Mouse (Mus musculus): ENCODE results near the gene Igf1r. TPM values are rescaled to one million over a fixed set of nuclear protein-coding genes. Genes with fewer than 3 reads are reported as not detected.
A peak's percentile ranks its signal among the peaks of the same experiment; 100 is the strongest.

The Igf1r gene
- 26.8 and 28.5 TPM in 2 replicates for polyA plus RNA-seq (2015; fragmentation: Nextera tagmentation; extraction: Ambion mirVana)

DNA sequence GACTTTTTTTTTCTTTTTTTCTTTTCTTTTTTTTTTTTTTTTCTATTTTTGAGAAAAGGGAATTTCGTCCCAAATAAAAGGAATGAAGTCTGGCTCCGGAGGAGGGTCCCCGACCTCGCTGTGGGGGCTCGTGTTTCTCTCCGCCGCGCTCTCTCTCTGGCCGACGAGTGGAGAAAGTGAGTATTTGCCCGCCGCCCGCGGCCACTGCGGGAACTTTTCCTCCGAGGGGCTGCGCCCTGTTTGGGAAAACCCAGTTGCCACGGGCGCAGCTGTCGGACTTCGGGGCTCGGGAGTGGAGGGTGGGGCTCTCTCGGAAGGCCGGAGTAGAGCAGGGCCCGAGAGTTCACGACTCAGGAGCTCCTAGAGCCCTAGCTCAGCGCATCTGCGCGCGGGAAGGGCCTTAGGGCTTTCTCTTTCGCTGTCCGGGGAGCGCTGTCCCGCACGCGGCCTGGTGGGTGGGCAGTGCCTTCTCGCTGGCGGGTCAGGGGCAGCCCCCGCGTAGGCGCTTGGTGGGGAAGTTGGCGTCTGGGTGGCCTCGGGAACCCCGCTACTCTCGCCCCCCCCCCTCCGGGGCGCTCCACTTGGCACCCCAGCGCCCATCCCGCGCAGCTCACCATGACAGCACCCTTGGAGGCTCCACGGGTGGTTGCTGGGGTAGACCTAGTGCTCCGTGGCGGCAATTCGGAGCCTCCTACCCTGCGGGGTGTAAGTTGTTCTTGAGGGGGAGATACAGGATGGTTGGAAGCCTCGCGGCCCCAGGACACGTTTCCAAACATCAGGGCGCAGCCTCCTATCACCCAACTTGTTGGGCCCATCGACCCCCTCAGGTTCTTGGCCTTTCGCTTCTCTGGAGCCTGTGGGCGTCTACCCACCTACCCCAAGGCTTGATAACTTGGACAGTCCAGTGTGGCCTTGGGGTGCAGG is at the start of gene Igf1r:
Gene Igf1r, plus strand, starts transcription at position 51 of the 924 bp plus-strand sequence.
- no peaks in the 10 kb centered on the region for H3K27me3 ChIP-seq
- H3K9me3 ChIP-seq = no peaks in the 10 kb centered on the region
- under 1% methylated on average over 62 of the region's 62 CpGs for WGBS

DNA sequence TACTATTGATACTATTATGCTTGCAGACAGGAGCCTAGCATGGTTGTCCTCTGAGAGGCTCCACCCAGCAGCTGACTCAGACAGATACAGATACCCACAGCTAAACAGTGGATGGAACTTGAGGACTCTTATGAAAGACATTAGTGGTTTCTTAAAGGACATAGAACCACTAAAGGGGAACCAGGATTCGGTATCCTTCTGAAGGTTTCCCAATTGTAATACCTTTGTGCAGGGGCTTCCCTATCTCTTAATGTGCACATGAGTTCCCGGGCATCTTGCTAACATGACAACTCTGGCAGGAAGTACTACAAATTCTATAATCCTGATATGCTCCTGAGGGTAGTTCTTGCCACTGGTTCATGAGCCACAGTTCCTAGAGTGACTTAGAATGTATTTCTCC is 46.3 kb upstream of the Igf1r start:
- Histone ChIP-seq H3K36me3 (no peaks in the 10 kb centered on the region), H3K27ac (replicated peaks) (no peak overlapping the region), H3K27me3 (no peaks in the 10 kb centered on the region), H3K9me3 (no peaks in the 10 kb centered on the region), H3K4me2 (replicated peaks) (no peak overlapping the region), H3K4me1 (peaks cover 6% of the 10 kb centered on the region), H3K9ac (replicated peaks) (no peak overlapping the region), H3K4me3 (no peak overlapping the region)
- no peak for ATAC-seq (replicated peaks)
- 89% methylated on average over 2 of the region's 2 CpGs for WGBS

More for the DNA sequence above, at the start of gene Igf1r:
- Histone ChIP-seq H3K4me1 (peaks cover 37% of the 10 kb centered on the region), H3K4me3 (peak within 1 kb of the TSS; percentile 53), H3K36me3 (no peaks in the 10 kb centered on the region), H3K27ac (replicated peaks) (peak within 1 kb of the TSS; percentile 100), H3K4me2 (replicated peaks) (peak within 1 kb of the TSS; percentile 96), H3K9ac (replicated peaks) (peak within 1 kb of the TSS; percentile 95)
- no peak for ATAC-seq (replicated peaks)

DNA sequence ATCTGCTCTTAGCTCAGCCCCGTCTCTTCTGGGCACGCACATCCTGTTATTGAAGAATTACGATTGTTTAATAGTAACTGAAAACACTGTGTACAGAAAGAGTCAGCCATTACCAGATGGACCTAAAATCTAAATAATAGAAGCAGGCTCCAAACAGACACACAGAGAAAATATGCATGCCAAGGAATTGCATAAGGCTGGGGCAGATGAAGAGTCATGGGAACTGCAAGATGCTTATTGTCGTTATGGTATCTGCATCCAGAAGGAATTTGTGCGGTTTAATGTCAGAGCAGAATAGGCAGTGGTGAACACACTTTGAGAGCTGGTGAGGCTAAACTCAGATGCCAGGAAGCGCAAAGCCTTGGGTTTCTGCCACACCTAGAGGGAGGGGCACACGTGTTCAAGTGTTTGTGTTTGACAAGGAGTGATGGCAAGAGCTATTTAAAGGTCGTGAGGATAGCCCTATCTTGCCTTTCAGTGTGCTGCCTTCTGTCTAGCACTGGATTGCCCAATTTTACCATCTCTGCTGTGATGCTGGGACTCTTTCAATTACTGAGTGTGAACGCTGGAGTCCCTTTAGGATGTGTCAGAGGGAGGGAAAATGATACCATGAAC is 44.7 kb upstream of the Igf1r start:
- Histone ChIP-seq H3K9me3 (no peaks in the 10 kb centered on the region), H3K9ac (replicated peaks) (no peak overlapping the region), H3K36me3 (no peaks in the 10 kb centered on the region), H3K27me3 (no peaks in the 10 kb centered on the region), H3K27ac (replicated peaks) (no peak overlapping the region), H3K4me2 (replicated peaks) (no peak overlapping the region), H3K4me1 (peaks cover 6% of the 10 kb centered on the region), H3K4me3 (no peak overlapping the region)
- 76% methylated on average over 9 of the region's 9 CpGs for WGBS
- no peak for ATAC-seq (replicated peaks)

DNA sequence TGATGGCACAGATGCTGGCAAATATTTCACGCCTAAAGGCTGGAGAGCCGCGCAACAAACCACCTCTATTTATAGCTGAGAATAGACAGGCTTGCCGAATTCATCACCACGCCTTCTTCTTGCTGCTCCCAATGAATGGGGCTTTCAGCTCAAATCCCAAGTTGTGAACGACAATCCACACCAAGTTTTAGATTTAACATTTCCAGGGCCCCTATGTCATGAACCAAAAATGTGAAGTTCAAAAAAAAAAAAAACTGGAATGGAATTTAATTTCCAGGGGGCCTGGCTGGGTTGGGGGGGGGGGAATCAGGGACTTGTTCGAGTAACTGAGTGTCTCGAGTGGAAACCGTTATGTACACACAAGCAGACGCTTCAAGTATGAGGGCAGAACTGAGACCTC is 42.1 kb upstream of the Igf1r start:
- peak; percentile 77 for ATAC-seq (replicated peaks)
- Histone ChIP-seq H3K9ac (replicated peaks) (no peak overlapping the region), H3K36me3 (no peaks in the 10 kb centered on the region), H3K9me3 (no peaks in the 10 kb centered on the region), H3K4me1 (peaks cover 6% of the 10 kb centered on the region), H3K27me3 (no peaks in the 10 kb centered on the region), H3K4me2 (replicated peaks) (peak overlapping the region; percentile 30), H3K4me3 (peak overlapping the region; percentile 16), H3K27ac (replicated peaks) (no peak overlapping the region; the same call in 1 of the 2 replicates)
- WGBS = 8% methylated on average over 10 of the region's 10 CpGs

DNA sequence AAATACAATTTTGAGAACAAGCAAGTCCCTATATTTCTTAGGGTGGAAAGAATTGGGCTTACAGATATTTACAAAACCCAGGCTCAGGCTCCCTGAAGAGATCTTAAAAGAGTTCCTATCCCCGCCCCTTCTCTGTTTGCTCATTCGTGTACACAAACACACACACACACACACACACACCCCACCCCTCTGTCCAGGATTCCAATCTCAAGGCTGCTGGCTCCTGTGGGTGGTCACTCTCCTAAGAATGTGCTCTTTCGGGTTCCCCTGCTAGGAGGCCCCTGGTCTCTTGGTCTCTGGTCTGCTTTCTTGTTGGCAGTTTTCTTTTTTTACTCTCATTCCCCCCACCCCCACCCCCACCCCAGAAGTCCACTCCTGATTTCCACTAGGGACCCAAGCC is 41.7 kb upstream of the Igf1r start:
- 10% methylated on average over 3 of the region's 3 CpGs for WGBS
- ATAC-seq (replicated peaks) = peak; percentile 61
- H3K27ac ChIP-seq (replicated peaks) = no peak overlapping the region

DNA sequence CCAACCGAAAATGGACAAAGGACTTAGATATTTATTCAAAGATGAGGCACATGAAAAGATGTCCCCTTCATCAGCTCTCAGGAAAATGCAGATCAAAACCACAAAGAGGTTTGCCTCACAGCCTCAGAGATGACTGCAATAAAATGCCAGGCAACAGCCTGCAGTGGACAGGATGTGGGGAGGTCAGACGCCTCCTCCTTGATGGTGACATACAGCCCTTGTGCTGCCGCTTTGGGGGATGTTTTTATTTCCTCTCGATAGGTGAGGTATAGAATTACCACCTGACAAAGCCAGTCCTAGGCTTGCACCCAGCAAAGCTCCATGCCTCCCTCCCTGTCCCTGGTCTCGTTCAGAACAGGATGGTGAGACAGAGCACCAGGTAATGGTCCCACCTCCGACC is 40.8 kb upstream of the Igf1r start:
- no peaks in the 10 kb centered on the region for H3K9me3 ChIP-seq
- peaks cover 6% of the 10 kb centered on the region for H3K4me1 ChIP-seq
- H3K36me3 ChIP-seq = no peaks in the 10 kb centered on the region
- 59% methylated on average over 6 of the region's 6 CpGs for WGBS
- H3K27ac ChIP-seq (replicated peaks) = no peak overlapping the region
- ATAC-seq (replicated peaks) = no peak
- no peak overlapping the region for H3K4me2 ChIP-seq (replicated peaks)
- H3K4me3 ChIP-seq = no peak overlapping the region
- no peak overlapping the region for H3K9ac ChIP-seq (replicated peaks)
- H3K27me3 ChIP-seq = no peaks in the 10 kb centered on the region

More for the DNA sequence above, 41.7 kb upstream of the Igf1r start:
- Histone ChIP-seq H3K4me2 (replicated peaks) (peak overlapping the region; percentile 30), H3K9ac (replicated peaks) (no peak overlapping the region), H3K4me1 (peaks cover 6% of the 10 kb centered on the region), H3K9me3 (no peaks in the 10 kb centered on the region), H3K4me3 (peak overlapping the region; percentile 16), H3K27me3 (no peaks in the 10 kb centered on the region), H3K36me3 (no peaks in the 10 kb centered on the region)

DNA sequence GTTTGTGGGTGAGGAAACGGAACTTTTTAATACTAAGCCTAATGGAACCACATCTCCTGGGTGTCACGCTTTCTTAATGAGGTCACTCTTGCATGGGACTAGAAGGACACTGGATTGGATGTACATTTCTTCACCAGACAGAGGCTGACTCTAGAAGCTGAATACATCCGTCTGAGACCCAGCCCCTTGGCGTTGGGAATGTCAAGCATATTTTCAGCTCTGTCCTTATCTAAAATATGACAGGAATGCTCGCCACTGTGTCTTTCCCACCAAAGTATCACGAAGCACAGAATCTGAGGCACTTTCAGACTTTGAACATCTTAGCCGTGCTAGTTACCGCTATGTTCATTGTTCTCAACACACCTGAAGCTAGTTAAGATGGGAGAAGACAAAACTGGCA is 35.7 kb upstream of the Igf1r start:
- Histone ChIP-seq H3K36me3 (no peaks in the 10 kb centered on the region), H3K9me3 (no peaks in the 10 kb centered on the region), H3K4me1 (no peaks in the 10 kb centered on the region), H3K27ac (replicated peaks) (no peak overlapping the region), H3K4me2 (replicated peaks) (no peak overlapping the region), H3K27me3 (no peaks in the 10 kb centered on the region), H3K4me3 (no peak overlapping the region), H3K9ac (replicated peaks) (no peak overlapping the region)
- ATAC-seq (replicated peaks) = no peak
- 88% methylated on average over 8 of the region's 8 CpGs for WGBS

DNA sequence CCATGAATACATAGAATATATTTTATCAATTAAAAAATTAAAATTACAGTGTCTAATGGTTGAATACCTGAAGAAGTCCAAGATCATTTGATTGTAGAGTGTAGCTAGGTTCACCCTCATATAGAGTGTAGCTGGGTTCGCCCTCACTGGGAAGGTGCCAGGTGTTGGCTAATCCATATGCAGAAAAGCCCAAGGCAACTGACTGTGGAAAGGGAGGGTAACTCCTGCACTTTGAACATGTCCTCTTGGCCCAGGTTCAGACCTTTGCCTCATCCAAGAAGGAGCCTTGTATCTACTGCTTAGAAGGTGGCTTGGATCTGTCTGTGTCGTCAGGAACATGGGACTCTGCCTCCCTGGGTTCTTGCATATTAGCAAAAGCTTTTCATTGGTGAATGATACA is 34.9 kb upstream of the Igf1r start:
- no peak overlapping the region for H3K4me2 ChIP-seq (replicated peaks)
- no peak overlapping the region for H3K9ac ChIP-seq (replicated peaks)
- no peaks in the 10 kb centered on the region for H3K27me3 ChIP-seq
- no peak for ATAC-seq (replicated peaks)
- 90% methylated on average over 2 of the region's 2 CpGs for WGBS
- no peak overlapping the region for H3K27ac ChIP-seq (replicated peaks)
- no peaks in the 10 kb centered on the region for H3K4me1 ChIP-seq
- no peaks in the 10 kb centered on the region for H3K9me3 ChIP-seq
- H3K36me3 ChIP-seq = no peaks in the 10 kb centered on the region
- no peak overlapping the region for H3K4me3 ChIP-seq

DNA sequence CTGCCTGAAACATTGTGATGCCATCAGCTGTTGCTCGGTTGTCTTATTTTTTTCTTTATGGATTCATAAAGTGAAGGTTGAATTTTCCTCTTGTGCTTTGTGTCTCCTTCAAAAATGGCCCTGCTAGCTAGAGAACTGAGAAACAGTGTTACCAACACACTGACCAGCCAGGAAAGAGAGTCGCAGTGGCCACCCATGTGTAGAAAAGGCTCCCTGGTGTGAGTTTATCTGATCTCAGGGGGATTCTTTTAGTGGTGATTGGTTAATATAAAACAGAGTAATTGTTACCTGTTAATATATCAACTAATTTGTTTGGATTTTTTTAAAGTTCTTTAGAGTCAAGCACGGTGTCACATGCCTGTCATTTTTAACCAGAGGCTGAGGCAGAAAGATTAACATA is 33.2 kb upstream of the Igf1r start:
- Histone ChIP-seq H3K27me3 (no peaks in the 10 kb centered on the region), H3K4me3 (no peak overlapping the region), H3K4me2 (replicated peaks) (no peak overlapping the region), H3K4me1 (no peaks in the 10 kb centered on the region), H3K9ac (replicated peaks) (no peak overlapping the region), H3K36me3 (no peaks in the 10 kb centered on the region), H3K9me3 (no peaks in the 10 kb centered on the region), H3K27ac (replicated peaks) (no peak overlapping the region)
- no peak for ATAC-seq (replicated peaks)
- WGBS = 74% methylated on average over 3 of the region's 3 CpGs

DNA sequence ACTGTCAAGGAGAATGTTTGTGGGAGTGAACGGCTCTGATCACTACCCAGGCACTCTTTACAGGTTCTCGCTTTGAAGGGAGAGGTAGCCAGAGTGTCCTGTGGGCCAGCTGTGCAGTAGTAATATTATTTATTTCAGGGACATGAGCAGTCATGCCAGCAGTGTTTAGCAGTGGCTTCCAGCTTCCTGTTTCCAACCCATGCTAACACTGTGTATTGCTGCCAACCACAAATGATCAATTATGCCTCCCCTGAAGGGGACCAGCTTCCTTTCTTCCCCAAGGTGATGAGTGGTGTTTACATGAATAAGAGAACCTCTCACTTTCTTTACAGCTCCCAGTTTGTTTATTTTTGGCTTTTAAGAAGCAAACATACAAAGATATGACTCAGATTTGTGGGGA is 28.4 kb upstream of the Igf1r start:
- H3K4me2 ChIP-seq (replicated peaks) = no peak overlapping the region
- H3K4me1 ChIP-seq = no peaks in the 10 kb centered on the region
- no peak overlapping the region for H3K4me3 ChIP-seq
- H3K36me3 ChIP-seq = no peaks in the 10 kb centered on the region
- H3K27ac ChIP-seq (replicated peaks) = no peak overlapping the region
- no peak overlapping the region for H3K9ac ChIP-seq (replicated peaks)
- ATAC-seq (replicated peaks) = no peak
- WGBS = 68% methylated on average over 2 of the region's 2 CpGs
- H3K27me3 ChIP-seq = 0 out of 2 replicates have a peak, but pooled peaks cover 2% of the 10 kb centered on the region
- H3K9me3 ChIP-seq = no peaks in the 10 kb centered on the region

DNA sequence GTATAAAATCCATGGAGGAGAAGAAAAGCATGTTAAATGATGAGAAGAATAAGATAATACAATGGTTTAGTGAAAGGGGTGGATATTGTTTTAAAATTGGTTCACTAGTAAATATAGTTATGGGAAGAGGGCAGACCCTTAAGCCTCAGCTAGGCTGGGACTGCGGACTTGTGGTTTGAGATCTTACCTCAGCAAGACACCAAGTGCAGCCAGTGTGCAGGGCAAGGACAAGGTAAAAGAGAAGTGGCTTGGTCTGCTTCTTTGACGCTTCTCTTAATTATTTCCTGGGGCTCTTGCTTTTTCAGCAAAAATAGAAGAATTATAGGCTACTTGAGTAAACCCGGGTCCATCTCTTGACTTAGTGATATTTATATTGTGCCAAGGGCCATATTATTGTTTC is 22.5 kb upstream of the Igf1r start:
- no peak overlapping the region for H3K27ac ChIP-seq (replicated peaks)
- no peak for ATAC-seq (replicated peaks)
- H3K4me1 ChIP-seq = no peaks in the 10 kb centered on the region
- no peaks in the 10 kb centered on the region for H3K36me3 ChIP-seq
- 84% methylated on average over 3 of the region's 3 CpGs for WGBS
- no peaks in the 10 kb centered on the region for H3K9me3 ChIP-seq
- H3K27me3 ChIP-seq = 0 out of 2 replicates have a peak, but pooled peaks cover 2% of the 10 kb centered on the region
- no peak overlapping the region for H3K4me2 ChIP-seq (replicated peaks)
- no peak overlapping the region for H3K4me3 ChIP-seq
- no peak overlapping the region for H3K9ac ChIP-seq (replicated peaks)

DNA sequence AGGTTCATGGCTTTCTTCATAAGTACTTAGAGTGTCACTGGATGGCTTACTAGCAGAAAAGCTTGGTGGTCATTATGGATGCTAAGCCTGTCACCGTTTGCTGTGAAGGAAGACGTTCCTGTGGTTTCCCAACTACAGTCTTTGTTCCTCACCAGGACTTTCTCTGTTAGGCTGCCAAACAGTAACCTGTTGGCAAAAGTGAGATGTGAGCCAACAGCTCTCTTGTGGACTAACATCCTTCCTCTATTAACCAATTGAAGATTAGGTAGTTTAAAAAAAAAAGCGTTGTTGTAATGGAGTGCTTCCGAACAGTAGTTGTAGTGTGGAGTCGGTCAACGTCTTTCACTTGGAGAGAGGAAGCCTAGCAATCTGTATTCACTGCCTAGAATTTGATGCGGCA is 15.8 kb upstream of the Igf1r start:
- H3K9ac ChIP-seq (replicated peaks) = no peak overlapping the region
- ATAC-seq (replicated peaks) = no peak
- no peaks in the 10 kb centered on the region for H3K36me3 ChIP-seq
- H3K27ac ChIP-seq (replicated peaks) = no peak overlapping the region
- no peak overlapping the region for H3K4me3 ChIP-seq
- H3K4me1 ChIP-seq = no peaks in the 10 kb centered on the region
- H3K27me3 ChIP-seq = no peaks in the 10 kb centered on the region
- H3K4me2 ChIP-seq (replicated peaks) = no peak overlapping the region
- 71% methylated on average over 7 of the region's 7 CpGs for WGBS
- H3K9me3 ChIP-seq = no peaks in the 10 kb centered on the region

Data from forebrain, embryonic 15.5 days (tissue).